8 mouse cellular contexts compared by ENCODE assay signal in the genomic region with DNA sequence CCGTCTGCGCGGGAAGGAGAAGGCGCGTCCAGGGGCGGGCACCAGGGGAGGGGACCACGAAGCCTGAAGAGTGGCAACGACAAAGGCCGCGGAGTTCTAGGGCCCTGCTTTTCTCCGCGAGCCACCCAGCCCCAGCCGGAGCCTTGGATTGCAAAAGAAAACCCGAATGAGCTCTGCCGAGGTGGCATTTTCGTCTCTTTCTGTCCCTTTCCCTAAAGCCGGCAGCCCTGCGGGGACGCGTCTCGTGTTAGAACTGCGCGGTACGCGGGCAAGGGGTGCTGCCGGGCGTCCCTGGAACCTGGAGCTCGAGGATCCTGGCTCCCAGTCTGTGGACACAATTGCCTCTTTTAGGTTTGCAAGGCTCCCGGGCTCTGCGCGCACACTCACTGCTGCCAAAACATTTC.
DNase-seq lines count a peak whose midpoint lies in the region; ATAC-seq lines count a peak whose summit lies in the region.

No protein-coding gene starts in this region.

- H3K36me3 ChIP-seq in heart, embryonic 12.5 days, result no peaks in the 10 kb centered on the region

- peaks cover 59% of the 10 kb centered on the region for H3K27me3 ChIP-seq in heart, embryonic 12.5 days (replicated peaks)

- peak overlapping the region; percentile 51 for H3K4me2 ChIP-seq in heart, embryonic 12.5 days

- no peak overlapping the region for H3K27ac ChIP-seq in heart, embryonic 12.5 days (ENCODE audit: poor library complexity, severe bottlenecking)

- DNase-seq in left cerebral cortex, postnatal 4 days, result peak; percentile 34
- no peak for DNase-seq in left cerebral cortex, postnatal 10 days (ENCODE audit: extremely low spot score in 1 of 2, low spot score in 2 of 2)
- DNase-seq in embryo, embryonic 11 days, result peak; percentile 63
- DNase-seq in mesoderm, embryonic 11.5 days (ENCODE audit: low read depth, low spot score), result peak; percentile 46
- no peak for DNase-seq in spleen, adult 18-20 months
- DNase-seq in left cerebral cortex, adult 18-20 months (ENCODE audit: low spot score in 2 of 2), result no peak
- DNase-seq in right cerebral cortex, adult 18-20 months, result no peak

- no peak overlapping the region for H3K9ac ChIP-seq in heart, embryonic 12.5 days

- WGBS in heart, embryonic 12.5 days, result under 1% methylated on average over 31 of the region's 31 CpGs

- H3K9me3 ChIP-seq in heart, embryonic 12.5 days (replicated peaks), result no peaks in the 10 kb centered on the region; the same call in 1 of the 2 replicates

- intact Hi-C loops in left cerebral cortex, postnatal 4 days (cut with DNase I), result no loop called here
- intact Hi-C loops in left cerebral cortex, postnatal 10 days (cut with DNase I), result loop anchor here (2.0 kb wide), 1 partner anchor 581 kb away; no protein-coding TSS in a partner anchor

- peak overlapping the region; percentile 22 for H3K4me3 ChIP-seq in heart, embryonic 12.5 days

- ATAC-seq in heart, embryonic 12.5 days (ENCODE audit: insufficient number of reproducible peaks, low FRiP score), result no peak

- 0 out of 2 replicates have a peak, but pooled peaks cover 4% of the 10 kb centered on the region for H3K4me1 ChIP-seq in heart, embryonic 12.5 days (replicated peaks)

Comparison
In these comparisons a context has a peak if more than half of its experiments do, and no peak if none do; other contexts are left out.
1. DNase-seq: peak in left cerebral cortex, postnatal 4 days (single experiment), embryo, embryonic 11 days (single experiment) and mesoderm, embryonic 11.5 days (single experiment); none in left cerebral cortex, postnatal 10 days (0 of 2), spleen, adult 18-20 months (0 of 2), left cerebral cortex, adult 18-20 months (0 of 2) and right cerebral cortex, adult 18-20 months (single experiment).